Mouse (Mus musculus): ENCODE data around the gene Rap1gap.

The Rap1gap gene

GRCm38 (mm10) chr4:137749680-137750079, 85.2 kb downstream of the Rap1gap start:
- no peak for DNase-seq

- DNase-seq, result no peak
These were observed 85.6 kb downstream of the Rap1gap start for GRCm38 (mm10) chr4:137750121-137750520.

GRCm38 (mm10) chr4:137751310-137751709, 86.8 kb downstream of the Rap1gap start:
- DNase-seq, result no peak

GRCm38 (mm10) chr4:137751717-137752116, 87.2 kb downstream of the Rap1gap start:
- peak; percentile 64 to 78 for DNase-seq

GRCm38 (mm10) chr4:137752471-137752870, 87.9 kb downstream of the Rap1gap start:
- DNase-seq, result no peak

- no peak for DNase-seq
These were observed 88.7 kb downstream of the Rap1gap start for GRCm38 (mm10) chr4:137753199-137753598.

- DNase-seq, result peak; percentile 61 to 76
These were observed 89.9 kb downstream of the Rap1gap start for GRCm38 (mm10) chr4:137754446-137754845.

- DNase-seq, result no peak
These were observed 98.4 kb downstream of the Rap1gap start for GRCm38 (mm10) chr4:137762886-137763285.

- peak; percentile 69 to 79 for DNase-seq
These were observed 99.5 kb downstream of the Rap1gap start for GRCm38 (mm10) chr4:137763920-137764495.

GRCm38 (mm10) chr4:137764621-137765020, 100.1 kb downstream of the Rap1gap start:
- DNase-seq, result no peak

GRCm38 (mm10) chr4:137765554-137765971, 101.0 kb downstream of the Rap1gap start:
- peak in 1 of 2 experiments; percentile 24 for DNase-seq

- peak in 1 of 2 experiments; percentile 42 for DNase-seq
These were observed 101.8 kb downstream of the Rap1gap start for GRCm38 (mm10) chr4:137766365-137766764.

- DNase-seq, result no peak
These were observed 103.9 kb downstream of the Rap1gap start for GRCm38 (mm10) chr4:137768381-137768780.

GRCm38 (mm10) chr4:137768831-137769230, 104.3 kb downstream of the Rap1gap start:
- DNase-seq, result no peak

GRCm38 (mm10) chr4:137769635-137770034, 105.1 kb downstream of the Rap1gap start:
- DNase-seq, result no peak

- peak; percentile 49 to 67 for DNase-seq
These were observed 106.5 kb downstream of the Rap1gap start for GRCm38 (mm10) chr4:137770901-137771612.

- no peak for DNase-seq
These were observed 107.2 kb downstream of the Rap1gap start for GRCm38 (mm10) chr4:137771749-137772148.

GRCm38 (mm10) chr4:137772438-137773056, 108.0 kb downstream of the Rap1gap start:
- no peak for DNase-seq

GRCm38 (mm10) chr4:137773369-137773899, 108.9 kb downstream of the Rap1gap start:
- DNase-seq, result peak in 1 of 2 experiments; percentile 67

- DNase-seq, result no peak
These were observed 109.5 kb downstream of the Rap1gap start for GRCm38 (mm10) chr4:137774013-137774412.

GRCm38 (mm10) chr4:137774505-137774904, 110.0 kb downstream of the Rap1gap start:
- no peak for DNase-seq

- DNase-seq, result no peak
These were observed 113.3 kb downstream of the Rap1gap start for GRCm38 (mm10) chr4:137777866-137778265.

GRCm38 (mm10) chr4:137778397-137779184, 114.1 kb downstream of the Rap1gap start:
- no peak for DNase-seq
